Mouse (Mus musculus) bone marrow, adult 2 months (tissue): ENCODE measurements around the gene Rbm31y. TPM values are rescaled to one million over a fixed set of nuclear protein-coding genes. Genes with fewer than 3 reads are reported as not detected.
"Not testable (repeated sequence)": the region's sequence is repeated elsewhere in the genome, so short reads cannot be mapped to it uniquely, and the experiment has no call there.

Experiments
- H3K27ac ChIP-seq: fragments of 200-500 bp; 2 replicates; pipeline ENCODE4 v1.5.1; 2012; ENCODE audit warnings: low read depth, mild to moderate bottlenecking, control low read depth, inconsistent platforms, low read length; ENCODE audit not compliant: control insufficient read depth, poor library complexity, insufficient read depth
- H3K4me1 ChIP-seq: fragments of 200-500 bp; 2 replicates; pipeline ENCODE4 v1.6.1; 2011; ENCODE audit warnings: low read length; ENCODE audit not compliant: control insufficient read depth, insufficient read depth
- H3K4me3 ChIP-seq: fragments of 200-500 bp; replicated peaks from 2 replicates; pipeline ENCODE3; 2011; ENCODE audit warnings: mild to moderate bottlenecking, low read depth, low read length, control low read depth; ENCODE audit not compliant: control insufficient read depth
- whole genome bisulfite sequencing: fragments of 180-500 bp; shearing (Covaris S2); methylation state at CpG from one replicate; pipeline ENCODE4 v1.1.7; 2018; 5-methylcytosine and 5-hydroxymethylcytosine counted together
- polyA plus RNA-seq: library from polyadenylated mRNA; stranded (reverse); fragments of >200 nt; gene quantifications from 2 replicates; pipeline ENCODE4 v1.2.4, GENCODE M21; 2011; ENCODE audit warnings: low replicate concordance; ENCODE audit not compliant: missing spikeins, insufficient read depth, insufficient read length

The Rbm31y gene
- not detected in 2 replicates for polyA plus RNA-seq

- not testable (repeated sequence) for H3K4me1 ChIP-seq, H3K4me3 ChIP-seq, H3K27ac ChIP-seq
- no CpG with 5 or more reads among the region's 11 CpGs for WGBS
Measured at GRCm38 (mm10) chrY:17400461-17400860, at the start of gene Rbm31y. TSS of gene Rbm31y (plus strand) at chrY:17400761.
